Mouse (Mus musculus) myocyte (in vitro differentiated cells): ENCODE measurements at regions not wholly inside any gene's neighbourhood (a gene's known extent, or its start where the extent isn't known, plus 50 kb on each side); places are given as distances from the start of the nearest gene placed in this dataset.
"Not testable (repeated sequence)": the region's sequence is repeated elsewhere in the genome, so short reads cannot be mapped to it uniquely, and the experiment has no call there.

ENCODE experiments used
- MAX ChIP-seq: IDR thresholded peaks from one replicate; pipeline ENCODE4 v1.6.1; 2011; ENCODE audit warnings: low read depth, mild to moderate bottlenecking, control low read depth
- POLR2AphosphoS2 ChIP-seq: IDR thresholded peaks from one replicate; pipeline ENCODE4 v1.6.1; 2011; ENCODE audit warnings: low read depth, control low read depth; ENCODE audit not compliant: insufficient read length
- TCF12 ChIP-seq: IDR thresholded peaks from one replicate; pipeline ENCODE4 v1.6.1; 2011; ENCODE audit warnings: mild to moderate bottlenecking, control low read depth; ENCODE audit not compliant: poor library complexity, insufficient read depth, severe bottlenecking
- USF1 ChIP-seq: IDR thresholded peaks from one replicate; pipeline ENCODE4 v1.6.1; 2011; ENCODE audit warnings: low read depth, mild to moderate bottlenecking, control low read depth, moderate library complexity

DNA sequence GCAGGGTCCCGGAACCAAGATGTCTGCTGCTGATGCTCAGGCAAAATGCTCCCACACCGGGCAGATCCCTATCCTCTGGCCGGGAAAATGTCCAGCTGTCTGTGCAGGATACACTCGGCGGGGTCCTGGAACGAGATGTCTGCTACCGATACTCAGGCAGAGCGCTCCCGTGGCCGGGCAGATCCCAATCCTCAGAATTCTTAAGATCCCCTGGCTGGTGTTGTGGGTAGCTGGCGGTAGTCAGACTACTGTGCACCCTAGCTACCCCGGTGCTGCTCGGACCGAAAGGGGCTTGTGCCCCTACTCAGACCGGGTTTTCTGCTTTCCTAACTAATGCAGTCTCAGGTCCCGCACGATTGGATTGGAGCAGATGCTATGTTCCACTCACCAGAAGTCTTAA, 104.9 kb upstream of the Creb5 start:
- not testable (repeated sequence) for TF ChIP-seq POLR2AphosphoS2, TCF12, MAX, USF1
